Mouse (Mus musculus): ENCODE measurements around the gene Klhl30.

Gene Klhl30

DNA sequence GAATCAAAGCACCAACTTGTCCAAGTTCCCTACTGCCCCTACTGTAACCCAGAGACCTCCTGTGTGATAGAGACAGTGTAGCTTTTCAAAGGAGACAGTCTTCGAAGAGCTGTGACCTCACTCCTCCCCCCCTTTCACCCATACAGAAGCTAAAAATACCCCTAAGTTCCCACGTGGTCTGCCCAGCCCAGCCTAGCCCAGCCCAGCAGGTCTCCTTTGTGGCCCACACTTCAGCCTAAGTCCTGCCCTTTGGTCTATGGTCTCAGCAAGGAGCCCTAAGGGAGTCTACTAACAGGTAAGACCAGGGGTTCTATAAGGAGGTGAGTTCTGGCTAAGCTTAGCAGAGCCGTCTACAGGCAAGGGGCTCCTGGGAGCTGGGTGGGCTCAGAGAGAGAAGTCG, at the start of gene Klhl30:
Klhl30 (plus strand) TSS at position 176 of the 400 bp plus-strand sequence.
- DNase-seq (ENCODE audit: low spot score) = no peak

DNA sequence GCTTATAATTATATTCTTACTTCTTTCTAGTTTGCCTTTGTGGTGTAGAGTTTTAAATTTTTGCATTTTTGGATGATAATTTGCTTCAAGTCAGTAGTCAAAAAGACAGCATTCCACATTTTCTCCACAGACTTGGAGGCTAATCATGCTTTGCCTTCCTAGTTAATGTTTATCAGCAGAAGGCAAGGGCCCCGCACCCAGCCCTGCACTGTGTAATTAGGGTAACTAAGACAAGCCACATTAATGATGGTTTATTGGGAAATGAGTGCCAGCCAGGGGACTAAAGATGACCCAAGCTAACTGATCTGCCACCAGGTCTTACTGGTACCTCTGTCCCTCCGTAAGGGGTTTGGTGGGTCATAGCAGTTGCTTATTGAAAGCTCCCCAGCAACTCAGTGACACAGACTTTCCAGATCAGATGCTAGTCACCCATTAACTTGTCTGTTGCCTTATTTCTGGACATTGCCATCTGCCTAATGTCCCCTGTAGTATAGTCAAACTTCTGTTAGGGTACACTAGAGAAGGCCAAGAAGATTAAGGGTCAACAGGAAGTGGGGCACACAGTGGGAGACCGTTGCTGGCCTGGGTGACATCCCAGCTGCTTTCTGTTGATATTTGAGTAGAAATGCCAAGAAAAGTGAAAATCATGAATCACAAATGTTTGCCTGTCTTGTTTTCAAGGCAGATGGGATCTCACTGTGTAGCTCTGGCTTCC, 49.5 kb upstream of the Klhl30 start:
- DNase-seq (ENCODE audit: low spot score) = no peak

DNA sequence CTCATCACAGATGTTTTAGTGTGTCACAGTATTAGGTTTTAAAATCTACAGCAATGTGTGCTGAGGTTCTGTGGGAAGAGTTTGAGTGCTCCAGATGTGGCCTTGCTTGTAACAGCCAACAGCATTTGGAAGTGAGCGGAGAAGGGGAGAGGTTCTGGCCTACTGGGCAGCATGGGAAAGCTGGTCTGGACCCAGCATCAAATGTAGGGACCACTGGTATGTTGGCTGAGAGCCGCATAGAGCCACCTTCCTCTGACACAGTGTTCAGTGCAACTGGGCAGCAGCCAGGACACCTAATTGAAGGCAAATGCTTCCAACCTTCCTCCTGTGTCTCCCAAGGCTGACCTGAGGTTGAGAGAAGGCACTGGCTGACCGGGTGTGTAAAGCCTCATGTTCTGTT, 48.8 kb upstream of the Klhl30 start:
- DNase-seq (ENCODE audit: low spot score) = peak; percentile 15

DNA sequence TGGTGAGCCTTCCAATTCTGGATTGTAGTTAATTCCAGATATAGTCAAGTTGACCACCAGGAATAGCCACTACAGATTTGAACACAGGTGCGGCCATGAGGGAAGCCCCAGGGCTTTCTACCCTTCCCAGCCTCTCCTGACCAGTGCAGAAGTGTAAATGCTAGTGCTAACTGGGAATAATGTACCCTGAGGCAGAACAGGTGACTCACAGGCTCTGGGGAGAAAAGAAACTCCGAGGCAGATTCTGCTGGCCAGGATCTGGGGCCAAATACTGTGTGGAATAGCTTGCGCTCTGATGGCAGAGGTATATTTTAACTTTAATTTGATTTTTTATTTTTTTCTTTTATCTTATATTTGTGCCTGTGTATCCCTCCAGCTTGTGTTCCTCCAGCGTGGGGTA, 46.2 kb upstream of the Klhl30 start:
- no peak for DNase-seq (ENCODE audit: low spot score)

DNA sequence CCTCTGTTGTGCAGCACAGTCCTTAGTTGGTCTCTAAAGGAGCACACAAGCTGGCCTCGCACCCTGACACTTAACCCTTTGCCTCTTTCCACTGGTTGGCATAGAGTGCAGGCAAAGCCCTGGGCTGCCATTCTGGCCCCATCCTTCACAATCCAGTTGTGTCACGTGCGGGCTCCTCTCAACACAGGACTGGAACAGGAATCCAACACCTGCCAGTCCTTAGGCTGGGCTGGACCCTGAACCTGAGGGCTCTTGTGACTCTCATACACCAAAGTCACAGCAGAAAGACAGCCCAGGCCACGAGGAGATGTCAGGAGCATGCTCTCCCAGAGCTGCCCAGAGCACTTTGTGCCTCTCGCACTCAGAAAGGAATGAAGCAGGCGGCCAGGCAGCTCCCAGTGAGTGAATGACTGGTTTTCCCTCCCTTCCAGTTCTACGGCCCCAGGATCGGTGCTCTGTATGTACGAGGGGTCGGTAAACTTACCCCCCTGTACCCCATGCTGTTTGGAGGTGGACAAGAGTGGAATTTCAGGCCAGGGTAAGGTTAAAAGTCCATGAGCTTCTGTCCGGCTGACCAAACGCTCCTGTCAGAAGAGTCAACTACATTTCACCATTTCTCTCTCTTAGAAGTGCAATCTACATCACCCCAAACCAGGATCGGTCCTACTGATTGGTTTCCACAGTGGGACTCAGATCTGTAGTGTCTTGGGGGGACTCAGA, 41.3 kb upstream of the Klhl30 start:
- no peak for DNase-seq (ENCODE audit: low spot score)

DNA sequence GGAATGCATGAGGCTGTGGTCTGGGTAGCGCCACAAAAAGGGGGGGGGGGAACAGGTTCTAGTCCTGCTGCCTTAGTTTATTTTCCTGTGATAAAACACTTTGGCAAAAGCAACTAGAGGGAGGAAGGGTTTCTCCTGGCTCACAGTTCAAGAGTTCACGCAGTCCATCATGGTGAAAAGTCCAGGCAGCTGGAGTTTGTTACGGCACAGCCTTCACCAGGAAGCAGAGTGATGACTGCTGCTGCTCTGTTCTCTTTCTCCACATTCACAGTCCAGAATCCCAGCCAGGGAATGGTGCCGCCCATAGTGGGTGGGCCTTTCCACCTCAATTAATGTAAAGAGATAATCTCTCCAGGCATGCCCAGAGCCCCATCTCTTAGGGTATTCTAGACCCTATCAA, 38.5 kb upstream of the Klhl30 start:
- no peak for DNase-seq (ENCODE audit: low spot score)

DNA sequence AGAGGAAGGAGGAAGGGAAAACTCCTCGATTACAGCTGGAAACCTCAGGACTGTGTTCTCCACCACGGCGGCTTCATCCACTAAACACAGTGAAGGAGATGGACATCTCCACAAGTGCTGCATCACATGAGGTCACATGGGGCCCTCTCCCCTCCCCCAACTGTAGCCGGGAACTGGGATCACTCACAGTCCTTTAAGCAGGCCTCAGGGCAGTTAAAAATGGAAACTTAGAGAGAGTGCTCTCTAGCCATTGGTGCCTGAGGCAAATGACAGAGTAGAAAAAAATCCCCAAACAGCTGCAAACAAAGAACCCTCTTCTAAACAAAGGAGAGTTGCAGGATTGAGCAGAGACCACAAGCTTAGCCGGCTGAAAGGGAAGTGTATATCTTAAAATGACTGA, 37.6 kb upstream of the Klhl30 start:
- DNase-seq (ENCODE audit: low spot score) = no peak

DNA sequence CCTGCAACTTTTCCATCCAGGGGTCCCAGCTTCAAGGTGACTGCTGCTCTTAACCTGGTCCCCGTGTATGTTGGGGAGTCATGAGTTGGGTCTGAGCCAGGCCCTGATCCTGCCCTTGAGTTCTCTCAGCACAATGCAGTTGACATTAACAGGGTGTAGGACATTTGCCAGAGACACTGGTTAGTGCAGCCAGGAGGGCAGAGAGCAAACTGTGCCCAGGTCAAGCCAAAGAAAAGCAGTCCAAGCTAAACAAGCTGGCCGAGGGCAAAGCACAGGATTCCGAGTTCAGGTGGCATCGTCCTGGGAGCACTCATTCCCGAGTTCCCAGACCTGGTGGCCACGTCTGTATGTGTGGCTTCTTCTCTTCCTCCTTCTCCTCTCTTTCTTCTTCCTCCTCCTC, 33.2 kb upstream of the Klhl30 start:
- DNase-seq (ENCODE audit: low spot score) = no peak

DNA sequence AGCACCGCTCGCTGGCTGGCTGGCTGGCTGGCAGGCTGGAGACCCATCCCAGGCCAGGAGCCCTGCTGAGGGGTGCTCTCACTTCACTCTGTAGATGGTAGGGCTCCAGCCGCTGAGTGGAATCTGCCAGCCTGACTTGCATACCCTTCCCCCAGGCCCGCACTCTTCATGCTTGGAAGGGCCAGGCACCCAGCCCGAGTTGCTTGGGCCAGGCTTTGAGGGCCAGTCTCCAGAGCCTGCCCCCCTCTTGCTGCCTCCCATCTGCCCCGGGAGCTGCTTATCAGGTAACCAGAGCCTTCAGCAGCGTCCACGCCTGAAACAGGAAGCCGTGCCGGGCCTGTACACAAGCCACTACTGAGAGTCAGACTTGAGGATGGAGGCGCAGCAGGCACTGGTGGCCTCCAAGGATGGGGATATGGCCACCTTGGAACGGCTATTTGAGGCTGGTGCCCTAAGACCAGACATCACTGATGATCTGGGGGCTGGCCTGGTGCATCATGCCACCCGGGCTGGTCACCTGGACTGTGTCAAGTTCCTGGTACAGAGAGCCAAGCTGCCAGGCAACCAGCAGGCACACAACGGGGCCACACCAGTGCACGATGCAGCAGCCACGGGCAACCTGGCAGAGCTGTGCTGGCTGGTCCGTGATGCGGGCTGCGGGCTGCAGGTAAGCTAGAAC, 28.9 kb upstream of the Klhl30 start, which contains the start of gene Espnl:
Espnl (plus strand) TSS at position 316 of the 679 bp plus-strand sequence.
- no peak for DNase-seq (ENCODE audit: low spot score)

DNA sequence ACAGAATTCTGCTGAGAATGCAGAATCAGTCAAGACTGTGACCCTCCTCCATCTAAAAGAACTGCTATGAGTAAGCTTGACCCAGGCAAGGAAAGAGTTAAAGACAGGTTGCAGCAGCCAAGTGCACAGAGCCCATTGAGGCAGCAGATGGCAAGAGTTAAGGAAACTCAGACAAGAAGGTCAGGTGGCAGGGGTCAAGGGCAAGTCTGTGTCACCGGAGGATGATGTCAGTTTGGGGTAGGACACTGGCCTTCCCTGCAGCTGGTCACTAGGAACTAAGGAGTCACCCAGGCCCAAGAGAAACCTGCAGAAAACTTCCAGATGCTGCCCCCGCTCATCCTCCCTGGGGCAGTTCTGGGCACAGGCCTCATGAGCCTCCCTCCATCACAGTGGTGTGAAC, 26.2 kb upstream of the Klhl30 start:
- no peak for DNase-seq (ENCODE audit: low spot score)

DNA sequence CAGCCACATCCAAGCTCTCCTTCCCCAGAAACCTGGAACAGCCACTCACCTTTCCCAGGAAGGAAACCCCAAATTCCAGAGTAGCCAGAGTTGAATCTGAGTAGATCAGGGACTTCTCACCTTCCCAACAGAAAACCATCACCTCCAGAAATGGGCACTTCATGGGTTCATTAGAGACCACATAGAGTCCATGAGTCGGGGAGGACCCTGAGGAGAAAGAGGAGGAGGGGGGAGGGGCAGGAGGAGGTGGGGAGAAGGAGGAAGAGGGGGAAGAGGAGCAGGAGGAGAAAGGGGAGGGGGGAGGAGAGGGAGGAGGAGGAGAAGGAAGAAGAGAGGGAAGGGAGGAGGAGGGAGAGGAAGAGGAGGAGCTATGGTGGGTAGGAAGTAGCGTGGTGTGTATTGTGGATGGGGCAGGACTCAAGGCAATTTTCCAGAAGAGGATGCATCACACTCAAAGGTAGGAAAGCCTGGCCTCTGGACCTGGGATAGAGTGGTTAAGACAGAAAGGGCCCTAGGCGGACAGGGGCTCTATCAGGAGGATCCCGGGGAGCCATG, 25.3 kb upstream of the Klhl30 start:
- no peak for DNase-seq (ENCODE audit: low spot score)

DNA sequence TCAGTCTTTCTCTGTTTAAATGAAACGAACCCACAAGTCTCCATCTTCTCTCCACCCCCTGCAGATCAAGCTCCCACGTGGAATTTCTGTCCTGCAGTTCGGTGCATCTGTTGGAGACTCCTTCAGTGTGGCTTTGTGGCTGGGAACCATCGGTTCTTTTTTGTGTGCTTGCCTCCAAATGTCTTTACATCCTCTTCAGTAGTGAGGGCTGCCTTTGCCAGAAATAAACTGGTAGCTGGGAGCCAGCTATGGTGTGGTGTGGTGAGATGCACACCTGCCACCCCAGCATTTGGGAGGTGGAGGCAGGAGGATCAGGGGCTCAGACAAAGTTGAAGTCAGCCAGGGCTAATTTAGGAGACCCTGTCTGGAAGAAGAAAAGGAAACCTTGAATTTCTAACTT, 18.7 kb upstream of the Klhl30 start:
- DNase-seq (ENCODE audit: low spot score) = no peak

DNA sequence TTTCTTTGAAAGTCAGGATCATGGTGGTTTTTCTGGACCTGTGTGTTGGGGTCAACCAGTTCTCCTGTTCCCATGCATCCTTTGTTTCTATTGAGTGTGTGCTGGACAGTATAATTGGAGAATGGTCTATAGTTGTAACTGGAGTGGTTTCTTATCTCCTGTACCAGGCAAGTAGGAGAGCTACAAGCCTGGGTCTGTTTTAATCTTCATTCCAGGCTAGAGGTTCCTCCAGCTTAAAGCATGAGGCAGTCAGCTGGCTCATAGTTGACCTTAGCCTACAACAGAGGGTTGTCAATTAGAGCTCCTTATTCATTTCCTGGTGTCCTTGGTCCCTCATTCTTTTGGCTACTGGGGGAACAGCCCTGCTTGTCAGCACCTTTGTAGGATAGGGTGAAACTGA, 17.2 kb upstream of the Klhl30 start:
- no peak for DNase-seq (ENCODE audit: low spot score)

DNA sequence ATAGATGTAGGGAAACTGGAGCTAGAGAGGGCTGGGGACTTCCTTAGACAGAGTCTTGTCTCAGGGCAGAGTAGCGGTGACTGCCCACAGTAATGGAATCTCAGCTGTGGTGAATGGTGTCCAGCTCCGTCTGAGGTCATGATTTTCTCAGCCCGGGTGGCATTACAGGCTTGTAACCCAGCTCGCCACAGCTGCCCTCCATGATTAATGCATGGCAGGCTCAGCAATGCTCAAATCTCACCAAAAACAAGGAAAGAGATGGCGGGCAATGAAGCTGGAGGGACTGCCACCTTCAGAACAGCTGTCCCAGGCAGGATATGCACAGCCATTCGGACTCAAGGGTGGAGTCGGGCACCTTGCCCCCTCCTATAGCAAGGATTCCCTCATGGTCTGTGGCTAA, 13.5 kb upstream of the Klhl30 start:
- no peak for DNase-seq (ENCODE audit: low spot score)

DNA sequence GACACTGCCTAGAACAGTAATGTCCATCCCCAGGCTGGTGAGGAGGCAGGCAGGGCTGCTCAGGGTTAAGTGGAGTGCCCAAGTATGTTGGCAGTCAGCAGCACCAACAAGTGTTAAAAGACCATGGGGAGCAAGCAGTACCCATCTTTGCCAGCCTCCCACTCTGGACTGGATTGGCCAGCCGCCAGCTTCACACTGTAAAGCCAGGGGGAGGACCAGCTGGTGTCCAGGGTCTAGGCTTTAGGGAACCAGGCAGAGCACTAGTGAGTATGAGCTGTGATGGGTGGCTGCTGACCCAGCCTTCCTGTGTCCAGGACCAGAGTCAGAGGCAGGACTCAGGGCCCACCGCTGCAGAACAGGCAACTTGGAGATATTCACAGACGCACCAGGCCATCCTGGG, 6.8 kb upstream of the Klhl30 start:
- no peak for DNase-seq (ENCODE audit: low spot score)

DNA sequence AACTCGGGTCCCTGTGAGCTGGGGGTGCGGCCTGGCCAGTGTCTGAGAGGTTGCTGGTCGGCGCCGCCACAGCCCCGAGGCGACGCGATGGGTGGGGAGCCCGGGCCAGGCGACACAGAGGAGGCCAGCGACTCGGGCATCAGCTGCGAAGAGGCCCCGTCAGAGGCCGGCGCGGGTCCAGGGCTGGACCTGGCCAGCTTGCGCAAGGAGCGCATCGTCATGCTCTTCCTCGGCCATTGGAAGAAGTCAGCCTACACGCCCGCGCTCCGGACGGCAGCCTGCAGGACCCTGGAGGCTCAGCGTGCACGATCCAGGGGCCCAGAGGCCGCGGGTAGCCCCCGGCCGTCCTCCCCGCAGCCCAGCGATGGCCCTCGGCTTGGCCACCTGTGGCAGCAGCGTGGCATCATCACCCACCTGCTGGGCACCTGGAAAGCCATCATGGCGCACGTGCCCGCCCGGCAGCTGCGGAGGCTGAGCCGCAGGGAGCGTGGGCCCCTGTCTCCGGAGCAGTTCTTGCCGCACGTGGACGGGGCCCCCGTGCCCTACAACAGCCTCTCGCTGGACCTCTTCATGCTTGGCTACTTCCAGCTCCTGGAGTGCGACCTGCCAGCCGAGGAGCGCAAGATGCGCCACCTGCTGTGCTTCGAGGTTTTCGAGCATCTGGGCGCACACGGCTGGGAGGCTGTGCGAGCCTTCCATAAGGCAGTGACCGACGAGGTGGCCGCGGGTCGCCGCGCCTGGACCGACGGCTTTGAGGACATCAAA, 5.7 kb upstream of the Klhl30 start:
- no peak for DNase-seq (ENCODE audit: low spot score)

DNA sequence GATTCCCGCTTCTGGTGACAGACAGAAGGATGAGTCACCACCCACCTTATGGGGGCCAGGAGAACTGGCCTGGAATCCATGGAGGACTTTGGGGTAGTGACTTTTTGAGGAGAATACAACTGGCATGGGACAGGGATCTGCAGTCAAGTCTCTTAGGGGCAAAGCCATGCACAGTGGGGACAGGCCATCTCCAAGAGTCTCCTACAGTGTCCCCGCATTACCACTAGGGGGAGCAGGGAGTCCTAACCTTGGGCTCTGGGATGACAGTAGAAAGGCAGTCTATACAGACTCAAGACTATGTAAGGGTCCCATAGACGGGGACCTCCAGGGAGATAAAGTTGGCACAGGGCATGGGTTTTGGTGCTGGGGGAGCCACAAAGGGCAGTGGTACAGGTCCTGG, 3.9 kb upstream of the Klhl30 start:
- peak; percentile 64 for DNase-seq (ENCODE audit: low spot score)

DNA sequence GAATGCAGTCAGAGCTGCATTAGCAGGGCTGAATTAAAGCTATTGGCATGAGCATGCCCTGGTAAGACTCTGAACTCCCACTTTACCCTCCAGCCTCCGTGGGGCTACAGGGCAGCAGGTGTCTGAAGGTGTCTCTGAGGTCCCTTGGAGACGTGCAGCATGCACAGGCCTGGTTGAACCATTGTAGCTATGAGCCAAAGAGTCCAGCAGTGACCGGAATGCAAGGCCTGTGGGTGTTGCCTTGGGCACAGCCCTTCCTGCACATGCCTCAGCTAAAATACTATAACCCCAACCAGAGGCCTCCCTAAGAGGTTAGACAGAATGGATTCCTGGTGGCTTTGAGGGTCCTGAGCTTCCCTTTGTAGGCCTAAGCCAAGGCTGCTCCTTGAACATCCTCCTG, 433 bp downstream of the Klhl30 start:
- no peak for DNase-seq (ENCODE audit: low spot score)

DNA sequence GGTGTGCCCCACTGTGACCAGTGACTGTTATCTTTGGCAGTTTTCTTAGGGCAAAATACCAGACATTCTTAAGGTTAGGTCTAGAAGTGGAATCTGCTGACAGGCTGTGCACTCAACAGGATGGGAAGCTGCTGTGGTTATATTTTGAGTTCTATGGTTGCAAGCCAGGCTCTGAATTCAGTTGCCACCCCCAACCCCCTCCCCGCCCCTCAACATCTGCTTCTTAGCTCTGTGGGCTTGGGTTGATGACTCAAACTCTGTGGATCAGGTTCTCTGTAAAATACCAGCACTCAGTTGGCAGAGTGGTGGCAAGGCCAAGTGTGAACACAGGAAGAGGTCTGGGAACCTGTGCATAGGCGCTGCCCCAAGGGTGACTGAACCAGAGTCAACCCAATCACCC, 1.5 kb downstream of the Klhl30 start:
- no peak for DNase-seq (ENCODE audit: low spot score)

DNA sequence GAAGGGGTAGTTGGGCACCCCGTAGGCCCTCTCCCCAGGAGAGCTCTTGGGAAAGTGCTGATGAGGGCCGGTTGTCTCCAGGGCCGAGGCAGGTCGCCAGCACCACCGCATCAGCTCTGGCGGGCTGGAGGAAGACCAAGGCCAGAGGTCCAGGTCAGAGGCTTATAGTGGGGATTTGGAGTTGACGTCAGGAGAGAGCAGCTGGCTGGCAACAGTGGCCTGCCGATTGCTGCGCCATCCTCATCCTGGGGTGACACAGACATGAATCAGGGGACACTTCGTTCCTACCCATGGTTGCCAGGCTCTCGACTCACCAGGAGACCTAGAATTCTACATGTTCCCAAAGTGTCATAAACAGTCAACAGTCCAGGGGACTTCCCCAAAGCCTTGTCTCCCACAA, 5.3 kb downstream of the Klhl30 start:
- no peak for DNase-seq (ENCODE audit: low spot score)

DNA sequence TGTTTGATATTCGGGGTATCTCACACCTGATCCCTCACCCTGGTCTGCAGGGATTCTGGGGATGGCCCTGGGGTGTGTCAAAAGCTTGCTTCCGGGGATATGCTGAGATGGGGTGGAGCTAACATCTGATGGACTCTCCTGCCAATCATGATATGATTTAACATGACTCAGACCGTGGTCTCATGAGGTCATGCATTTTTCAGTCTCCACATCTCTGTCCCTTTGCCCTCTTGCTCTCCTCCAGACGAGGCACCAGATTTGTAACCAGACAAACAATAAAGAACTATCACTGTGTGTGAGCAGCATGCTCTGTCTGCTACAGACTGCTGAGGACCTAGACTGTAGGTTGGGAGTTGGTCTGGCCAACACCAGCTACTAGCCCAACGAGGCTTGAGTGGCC, 11.3 kb downstream of the Klhl30 start:
- DNase-seq (ENCODE audit: low spot score) = no peak

Data from lung, postnatal 25 days (tissue).